Mouse (Mus musculus) layer of hippocampus, adult 8-10 months (tissue): ENCODE data around the gene Cfap36. TPM values are rescaled to one million over a fixed set of nuclear protein-coding genes. Genes with fewer than 3 reads are reported as not detected.

Experiments used
- DNase-seq, 2 experiments: peaks; one replicate each; pipeline ENCODE4 v3.0.0; 2022; ENCODE audit warnings: low spot score in 2 of 2
- total RNA-seq, 4 experiments: library from RNA; stranded (reverse); gene quantifications; 2 replicates each; pipeline ENCODE4 v1.2.4; 2022

Cfap36 gene
- total RNA-seq, 4 experiments from 2014 or later = 116 to 133 (median 130) TPM

DNA sequence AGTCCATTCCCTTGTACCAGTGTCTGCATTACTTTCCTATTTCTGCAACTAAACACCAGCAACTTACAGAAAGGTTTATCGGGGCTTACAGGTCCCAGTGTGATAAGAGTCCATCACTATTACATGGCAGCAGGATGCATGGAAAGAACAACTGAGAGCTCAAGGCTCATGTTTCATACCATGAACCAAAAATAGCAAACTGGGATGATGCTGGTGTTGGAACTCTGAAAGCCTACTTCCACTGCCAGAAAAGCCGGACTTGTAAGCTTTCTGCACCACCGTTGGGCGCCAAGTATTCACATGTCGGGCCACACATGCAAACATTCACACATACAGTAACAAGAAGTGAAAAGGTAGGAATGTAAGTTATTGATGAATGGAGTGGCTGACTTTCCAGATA lies 65.5 kb downstream of the Cfap36 start:
- DNase-seq = no peak

GRCm38 (mm10) chr11:29180657-29181056 lies 66.6 kb downstream of the Cfap36 start:
- DNase-seq = peak; percentile 35 to 36

GRCm38 (mm10) chr11:29179319-29179718 lies 67.9 kb downstream of the Cfap36 start:
- no peak for DNase-seq

DNA sequence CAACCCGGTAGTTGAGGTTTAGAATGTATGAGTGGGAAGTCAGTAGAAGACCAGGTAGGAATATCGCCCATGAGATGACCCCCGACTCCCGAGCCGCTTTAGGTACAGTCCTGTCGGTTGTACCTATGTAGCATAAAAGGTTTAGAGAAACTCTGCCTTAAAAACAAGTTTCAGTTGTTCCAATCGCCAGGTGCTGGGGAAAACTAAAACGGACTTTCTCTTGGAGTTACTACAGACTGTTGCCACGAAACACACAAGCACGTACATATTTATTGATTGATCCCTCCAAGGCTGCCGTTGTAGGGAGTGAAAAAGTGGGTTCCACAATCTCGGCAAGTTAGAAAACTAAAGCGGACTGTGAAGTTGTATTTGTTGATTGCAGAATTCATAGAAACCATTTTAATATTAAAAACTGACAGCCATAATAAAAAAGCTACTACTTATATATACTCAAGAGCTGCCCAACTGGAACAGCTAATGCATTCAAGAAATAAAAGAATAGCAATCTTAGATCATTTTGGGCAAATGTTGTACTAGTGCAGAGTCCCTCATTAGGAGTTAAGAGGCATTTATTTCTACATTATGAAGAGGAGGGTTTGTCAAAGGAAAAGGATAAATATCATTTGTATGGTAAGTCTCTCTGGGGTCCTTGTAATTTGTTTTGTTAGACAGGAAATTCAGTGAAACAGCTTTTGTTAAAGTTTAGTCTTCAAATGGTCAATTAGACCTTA lies 73.3 kb downstream of the Cfap36 start:
- DNase-seq = no peak

- peak; percentile 41 to 48 for DNase-seq
These were observed 74.0 kb downstream of the Cfap36 start for GRCm38 (mm10) chr11:29173125-29173631.

DNA sequence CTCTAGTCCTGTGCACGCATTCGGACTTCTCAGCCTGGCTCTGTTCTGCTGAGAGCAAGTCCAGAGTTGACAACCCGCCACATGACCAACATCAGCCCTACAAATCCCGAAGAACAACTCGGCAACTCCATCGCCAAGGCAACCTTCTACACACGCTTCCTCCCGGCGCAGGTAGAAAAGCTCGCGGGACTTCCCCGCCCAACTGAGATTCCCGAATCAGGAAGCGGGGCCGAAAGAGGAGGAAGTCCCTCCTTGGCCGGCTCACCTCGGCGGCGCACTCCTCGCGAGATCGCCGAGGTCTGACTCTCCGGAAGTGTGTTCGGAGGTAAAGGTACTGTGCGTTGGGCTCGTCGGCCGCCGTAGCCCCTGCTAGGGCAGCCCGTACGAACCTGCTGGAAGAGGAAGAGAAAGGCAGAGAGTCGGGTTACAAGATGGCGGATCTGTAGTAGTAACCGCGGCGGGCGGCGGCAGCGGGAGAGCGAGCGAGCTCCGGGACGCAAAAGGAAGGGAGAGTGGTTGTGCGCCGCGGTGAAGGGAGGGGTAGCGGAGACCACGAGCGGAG lies 74.6 kb downstream of the Cfap36 start, which contains the start of gene Ppp4r3b:
Ppp4r3b (plus strand) TSS at position 328 of the 562 bp plus-strand sequence.
- DNase-seq = peak; percentile 98

GRCm38 (mm10) chr11:29171959-29172391 lies 75.2 kb downstream of the Cfap36 start:
- peak; percentile 53 to 57 for DNase-seq

Other genes starting within 250 kb of the Cfap36 start
- gene Pnpt1, start 116.7 kb downstream of the Cfap36 start, total RNA-seq = 10 to 100 TPM; 24.4 to 29.0 (median 26.2) TPM
- gene Ppp4r3b, start 74.5 kb downstream of the Cfap36 start, total RNA-seq = 10 to 100 TPM; 51.9 to 63.9 (median 56.3) TPM
- gene Ccdc88a, start 126.2 kb upstream of the Cfap36 start, total RNA-seq = 10 to 100 TPM; 52.6 to 66.1 (median 63.0) TPM